Mouse (Mus musculus): ENCODE measurements at regions not wholly inside any gene's neighbourhood (a gene's known extent, or its start where the extent isn't known, plus 50 kb on each side); places are given as distances from the start of the nearest gene placed in this dataset.
A peak's percentile ranks its signal among the peaks of the same experiment; 100 is the strongest.

DNA sequence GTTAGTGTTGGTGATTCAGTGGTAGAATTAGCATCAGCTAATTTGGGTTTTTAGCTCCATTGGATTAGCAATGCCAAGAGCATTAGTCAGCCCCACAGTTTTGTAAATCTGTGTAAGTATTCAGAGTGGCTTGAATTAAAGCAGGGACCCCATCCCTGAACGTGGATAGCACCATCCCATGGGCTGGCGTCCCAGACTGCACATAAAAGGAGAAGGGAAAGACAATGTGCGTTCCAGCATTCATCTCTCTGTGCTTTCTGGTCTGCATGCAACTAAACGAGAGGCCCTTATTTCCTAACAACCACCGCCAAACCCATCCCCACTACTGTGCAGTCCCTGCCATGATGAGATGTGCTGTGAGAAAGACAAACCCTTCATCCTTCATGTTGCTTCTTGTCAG lies 713.8 kb downstream of the Sorcs1 start:
- Histone ChIP-seq H3K9ac (ENCODE audit: low read depth, low read length) (no peak overlapping the region), H3K9me3 (replicated peaks; ENCODE audit: control insufficient read depth, low read length) (no peaks in the 10 kb centered on the region), H3K36me3 (ENCODE audit: control insufficient read depth, insufficient read depth, low read length) (no peaks in the 10 kb centered on the region), H3K4me2 (no peak overlapping the region), H3K27ac (ENCODE audit: low read depth, low read length) (no peak overlapping the region), H3K4me3 (ENCODE audit: low read depth, low read length) (no peak overlapping the region), H3K27me3 (ENCODE audit: control insufficient read depth, insufficient read depth, low read length) (no peaks in the 10 kb centered on the region), H3K4me1 (ENCODE audit: control insufficient read depth, insufficient read depth, low read length) (no peaks in the 10 kb centered on the region)
- 74% methylated on average over 5 of the region's 5 CpGs for WGBS (ENCODE audit: insufficient replicate concordance)
- ATAC-seq (replicated peaks; ENCODE audit: insufficient number of reproducible peaks, low FRiP score, low TSS enrichment) = no peak

DNA sequence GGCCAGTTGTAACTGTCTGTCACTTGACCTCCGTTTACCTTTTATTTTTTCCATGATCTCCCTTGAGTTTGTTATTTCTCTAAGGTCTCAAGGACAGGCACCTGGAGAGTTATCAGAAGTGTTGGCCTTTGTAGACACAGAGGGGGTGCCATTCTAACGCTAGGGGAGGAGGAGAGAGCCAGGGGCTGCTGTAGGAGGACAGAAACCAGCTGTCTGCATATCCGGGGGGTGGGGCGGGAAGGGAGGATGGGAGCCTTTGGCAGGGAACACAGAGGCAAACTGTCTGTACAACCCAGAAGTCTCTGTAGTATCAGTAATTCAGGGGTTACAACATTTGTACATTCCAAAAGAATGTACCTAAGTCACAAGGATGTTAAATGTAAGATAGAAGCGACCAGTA lies 719.9 kb downstream of the Sorcs1 start:
- Histone ChIP-seq H3K9ac (ENCODE audit: low read depth, low read length) (no peak overlapping the region), H3K4me2 (no peak overlapping the region), H3K9me3 (replicated peaks; ENCODE audit: control insufficient read depth, low read length) (no peaks in the 10 kb centered on the region), H3K36me3 (ENCODE audit: control insufficient read depth, insufficient read depth, low read length) (no peaks in the 10 kb centered on the region), H3K27ac (ENCODE audit: low read depth, low read length) (no peak overlapping the region), H3K27me3 (ENCODE audit: control insufficient read depth, insufficient read depth, low read length) (no peaks in the 10 kb centered on the region), H3K4me1 (ENCODE audit: control insufficient read depth, insufficient read depth, low read length) (no peaks in the 10 kb centered on the region), H3K4me3 (ENCODE audit: low read depth, low read length) (no peak overlapping the region)
- ATAC-seq (replicated peaks; ENCODE audit: insufficient number of reproducible peaks, low FRiP score, low TSS enrichment) = no peak
- 55% methylated on average over 5 of the region's 5 CpGs for WGBS (ENCODE audit: insufficient replicate concordance)

DNA sequence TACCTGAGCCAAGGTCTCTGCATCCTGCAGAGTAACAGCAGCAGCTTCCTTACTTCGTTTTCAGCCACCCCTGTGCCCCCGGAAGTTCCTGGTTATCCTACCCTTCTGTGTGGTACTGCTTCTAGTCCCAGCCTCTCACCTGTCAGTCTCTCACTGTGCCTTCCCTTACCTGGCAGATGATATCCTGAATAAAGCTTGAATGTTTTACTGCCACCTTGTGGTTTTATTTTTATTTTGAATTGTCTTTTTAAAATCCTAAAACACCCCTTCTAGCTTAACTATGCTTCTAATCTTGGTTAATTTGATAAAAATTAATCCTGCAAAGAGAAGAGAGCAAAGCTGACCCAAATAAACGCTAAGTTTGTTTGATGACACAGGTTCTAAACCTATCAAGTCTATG lies 747.2 kb downstream of the Sorcs1 start:
- H3K4me1 ChIP-seq (ENCODE audit: control insufficient read depth, insufficient read depth, low read length) = no peaks in the 10 kb centered on the region

DNA sequence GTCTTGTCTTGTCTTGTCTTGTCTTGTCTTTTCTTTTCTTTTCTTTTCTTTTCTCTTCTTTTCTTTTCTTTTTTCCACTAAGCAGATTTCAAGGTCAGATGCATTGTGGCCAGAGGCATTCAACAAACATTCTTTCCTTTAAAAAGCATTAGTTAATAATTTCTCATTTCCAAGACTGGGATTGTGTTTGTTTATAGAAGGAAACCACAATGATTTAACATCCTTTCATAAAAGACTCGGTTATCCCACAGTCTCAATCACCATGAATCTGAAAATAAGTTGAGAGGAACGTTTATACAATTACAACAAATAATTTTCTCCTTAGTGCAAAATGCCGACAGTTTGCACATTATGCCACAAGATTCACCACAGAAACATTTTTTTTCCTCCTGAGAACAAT lies 766.7 kb downstream of the Sorcs1 start:
- H3K4me3 ChIP-seq (ENCODE audit: low read depth, low read length) = no peak overlapping the region
- H3K36me3 ChIP-seq (ENCODE audit: control insufficient read depth, insufficient read depth, low read length) = no peaks in the 10 kb centered on the region
- 68% methylated on average over 3 of the region's 3 CpGs for WGBS (ENCODE audit: insufficient replicate concordance)
- no peaks in the 10 kb centered on the region for H3K4me1 ChIP-seq (ENCODE audit: control insufficient read depth, insufficient read depth, low read length)
- H3K27ac ChIP-seq (ENCODE audit: low read depth, low read length) = no peak overlapping the region
- H3K9ac ChIP-seq (ENCODE audit: low read depth, low read length) = no peak overlapping the region
- no peaks in the 10 kb centered on the region for H3K27me3 ChIP-seq (ENCODE audit: control insufficient read depth, insufficient read depth, low read length)
- ATAC-seq (replicated peaks; ENCODE audit: insufficient number of reproducible peaks, low FRiP score, low TSS enrichment) = no peak
- no peak overlapping the region for H3K4me2 ChIP-seq
- no peaks in the 10 kb centered on the region for H3K9me3 ChIP-seq (replicated peaks; ENCODE audit: control insufficient read depth, low read length)

More for the DNA sequence above, 747.2 kb downstream of the Sorcs1 start:
- H3K9me3 ChIP-seq (replicated peaks; ENCODE audit: control insufficient read depth, low read length) = no peaks in the 10 kb centered on the region
- no peak overlapping the region for H3K4me2 ChIP-seq
- no peak for ATAC-seq (replicated peaks; ENCODE audit: insufficient number of reproducible peaks, low FRiP score, low TSS enrichment)
- H3K27ac ChIP-seq (ENCODE audit: low read depth, low read length) = no peak overlapping the region
- H3K4me3 ChIP-seq (ENCODE audit: low read depth, low read length) = no peak overlapping the region
- H3K27me3 ChIP-seq (ENCODE audit: control insufficient read depth, insufficient read depth, low read length) = no peaks in the 10 kb centered on the region
- WGBS (ENCODE audit: insufficient replicate concordance) = 32% methylated on average over 3 of the region's 3 CpGs
- no peaks in the 10 kb centered on the region for H3K36me3 ChIP-seq (ENCODE audit: control insufficient read depth, insufficient read depth, low read length)
- H3K9ac ChIP-seq (ENCODE audit: low read depth, low read length) = no peak overlapping the region

DNA sequence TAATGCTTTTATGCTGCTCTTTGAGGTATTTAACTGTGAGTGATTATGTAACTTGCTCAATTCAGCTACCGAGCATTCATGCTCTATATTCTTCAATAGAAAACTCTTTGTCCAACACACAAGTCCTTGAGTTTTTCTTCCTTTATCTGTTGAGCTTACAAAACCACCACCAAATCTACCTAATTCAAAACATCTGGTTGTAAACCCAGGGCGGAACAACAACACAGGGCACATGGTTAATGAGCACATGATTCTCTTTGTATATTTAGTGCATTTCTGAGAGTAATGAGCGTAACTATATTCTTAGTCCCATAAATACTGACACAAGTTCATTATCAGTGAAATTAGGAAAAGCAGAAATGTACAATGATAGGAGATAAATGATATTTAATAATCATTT lies 798.2 kb downstream of the Sorcs1 start:
- H3K36me3 ChIP-seq (ENCODE audit: control insufficient read depth, insufficient read depth, low read length) = no peaks in the 10 kb centered on the region
- ATAC-seq (replicated peaks; ENCODE audit: insufficient number of reproducible peaks, low FRiP score, low TSS enrichment) = no peak
- no peaks in the 10 kb centered on the region for H3K4me1 ChIP-seq (ENCODE audit: control insufficient read depth, insufficient read depth, low read length)
- 82% methylated on average over 3 of the region's 3 CpGs for whole genome bisulfite sequencing (ENCODE audit: insufficient replicate concordance)
- H3K27me3 ChIP-seq (ENCODE audit: control insufficient read depth, insufficient read depth, low read length) = no peaks in the 10 kb centered on the region
- H3K4me2 ChIP-seq = no peak overlapping the region
- H3K9me3 ChIP-seq (replicated peaks; ENCODE audit: control insufficient read depth, low read length) = no peaks in the 10 kb centered on the region
- no peak overlapping the region for H3K27ac ChIP-seq (ENCODE audit: low read depth, low read length)
- H3K9ac ChIP-seq (ENCODE audit: low read depth, low read length) = no peak overlapping the region
- H3K4me3 ChIP-seq (ENCODE audit: low read depth, low read length) = no peak overlapping the region

DNA sequence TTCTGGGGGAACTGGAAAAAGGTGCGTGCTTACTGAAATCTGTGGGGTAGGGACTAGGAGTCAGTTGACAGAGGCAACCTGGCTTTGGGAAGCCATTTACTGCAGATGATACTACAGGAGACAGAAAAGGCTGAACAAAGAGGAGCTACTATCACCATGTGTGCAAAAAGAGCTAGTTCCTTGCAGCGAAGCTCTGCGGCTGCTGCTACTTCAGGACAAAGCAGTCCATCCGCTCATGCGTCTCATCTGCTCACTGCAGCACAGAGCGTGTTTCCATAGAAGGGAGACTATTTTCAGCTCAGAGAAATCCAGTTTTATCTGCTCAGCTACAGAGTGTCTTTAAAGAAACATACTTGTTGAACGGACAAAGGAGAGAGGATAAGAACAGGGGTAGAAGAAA lies 817.7 kb downstream of the Sorcs1 start:
- ATAC-seq (replicated peaks; ENCODE audit: insufficient number of reproducible peaks, low FRiP score, low TSS enrichment) = no peak
- no peak overlapping the region for H3K9ac ChIP-seq (ENCODE audit: low read depth, low read length)
- H3K4me1 ChIP-seq (ENCODE audit: control insufficient read depth, insufficient read depth, low read length) = no peaks in the 10 kb centered on the region
- 55% methylated on average over 7 of the region's 7 CpGs for WGBS (ENCODE audit: insufficient replicate concordance)
- no peaks in the 10 kb centered on the region for H3K9me3 ChIP-seq (replicated peaks; ENCODE audit: control insufficient read depth, low read length)
- H3K36me3 ChIP-seq (ENCODE audit: control insufficient read depth, insufficient read depth, low read length) = no peaks in the 10 kb centered on the region
- no peak overlapping the region; the same call in 1 of the 2 replicates for H3K4me3 ChIP-seq (ENCODE audit: low read depth, low read length)
- H3K27me3 ChIP-seq (ENCODE audit: control insufficient read depth, insufficient read depth, low read length) = no peaks in the 10 kb centered on the region
- peak overlapping the region; percentile 47 for H3K4me2 ChIP-seq
- H3K27ac ChIP-seq (ENCODE audit: low read depth, low read length) = no peak overlapping the region

DNA sequence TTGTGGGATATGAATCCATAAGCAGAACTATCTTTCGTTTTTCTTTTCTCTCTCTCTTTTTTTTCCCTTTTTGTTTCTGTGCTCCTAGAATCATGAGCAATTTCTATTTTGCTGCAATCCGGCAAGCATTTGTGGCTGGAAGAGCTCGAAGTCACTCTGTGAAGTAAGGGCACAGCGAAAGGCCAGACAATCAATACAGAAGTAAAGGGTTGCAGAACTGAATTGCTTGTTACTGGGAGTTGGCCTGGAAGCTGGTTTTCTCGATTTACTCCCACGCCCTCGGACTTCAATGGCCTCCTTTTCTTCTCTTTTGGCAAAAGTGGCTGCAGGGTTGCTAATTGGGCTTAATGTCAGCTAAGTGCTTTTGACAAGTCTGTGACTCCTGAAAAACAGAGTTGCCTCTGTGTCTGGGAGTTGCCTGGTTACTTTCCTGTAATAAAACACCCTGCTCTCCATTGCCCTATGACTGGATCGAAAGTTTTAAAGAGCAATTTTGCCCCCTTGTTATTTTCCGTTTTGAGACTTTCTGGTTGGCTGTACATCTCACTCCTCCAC lies 822.9 kb downstream of the Sorcs1 start:
- H3K4me3 ChIP-seq (ENCODE audit: low read depth, low read length) = no peak overlapping the region
- no peaks in the 10 kb centered on the region for H3K9me3 ChIP-seq (replicated peaks; ENCODE audit: control insufficient read depth, low read length)
- 61% methylated on average over 9 of the region's 9 CpGs for WGBS (ENCODE audit: insufficient replicate concordance)
- H3K4me1 ChIP-seq (ENCODE audit: control insufficient read depth, insufficient read depth, low read length) = no peaks in the 10 kb centered on the region
- no peak for ATAC-seq (replicated peaks; ENCODE audit: insufficient number of reproducible peaks, low FRiP score, low TSS enrichment)
- no peak overlapping the region for H3K9ac ChIP-seq (ENCODE audit: low read depth, low read length)
- H3K4me2 ChIP-seq = no peak overlapping the region
- no peak overlapping the region for H3K27ac ChIP-seq (ENCODE audit: low read depth, low read length)
- no peaks in the 10 kb centered on the region for H3K27me3 ChIP-seq (ENCODE audit: control insufficient read depth, insufficient read depth, low read length)
- no peaks in the 10 kb centered on the region for H3K36me3 ChIP-seq (ENCODE audit: control insufficient read depth, insufficient read depth, low read length)

DNA sequence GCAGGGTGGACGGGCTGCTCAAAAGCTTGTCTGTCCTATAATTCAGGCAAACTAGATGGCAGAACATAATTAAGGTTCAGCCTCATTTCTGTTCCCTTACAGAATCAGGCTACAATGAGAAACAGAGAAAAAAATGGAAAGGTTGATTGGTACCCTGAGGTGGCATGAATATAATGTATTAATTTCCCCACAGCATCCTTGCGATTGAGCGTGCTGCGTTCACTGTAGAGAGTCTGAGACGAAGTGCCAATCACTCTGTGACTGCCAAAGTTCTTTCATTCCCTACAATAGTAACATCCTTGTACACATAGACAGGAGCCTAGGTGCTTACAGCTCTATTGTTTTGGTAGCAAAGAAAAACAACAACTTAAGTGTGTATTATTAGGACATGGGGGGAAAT lies 836.5 kb downstream of the Sorcs1 start:
- Histone ChIP-seq H3K27me3 (ENCODE audit: control insufficient read depth, insufficient read depth, low read length) (no peaks in the 10 kb centered on the region), H3K36me3 (ENCODE audit: control insufficient read depth, insufficient read depth, low read length) (no peaks in the 10 kb centered on the region), H3K9me3 (replicated peaks; ENCODE audit: control insufficient read depth, low read length) (no peaks in the 10 kb centered on the region), H3K9ac (ENCODE audit: low read depth, low read length) (no peak overlapping the region), H3K4me3 (ENCODE audit: low read depth, low read length) (no peak overlapping the region), H3K4me1 (ENCODE audit: control insufficient read depth, insufficient read depth, low read length) (no peaks in the 10 kb centered on the region), H3K4me2 (no peak overlapping the region), H3K27ac (ENCODE audit: low read depth, low read length) (no peak overlapping the region)
- WGBS (ENCODE audit: insufficient replicate concordance) = 92% methylated on average over 5 of the region's 5 CpGs
- no peak for ATAC-seq (replicated peaks; ENCODE audit: insufficient number of reproducible peaks, low FRiP score, low TSS enrichment)

DNA sequence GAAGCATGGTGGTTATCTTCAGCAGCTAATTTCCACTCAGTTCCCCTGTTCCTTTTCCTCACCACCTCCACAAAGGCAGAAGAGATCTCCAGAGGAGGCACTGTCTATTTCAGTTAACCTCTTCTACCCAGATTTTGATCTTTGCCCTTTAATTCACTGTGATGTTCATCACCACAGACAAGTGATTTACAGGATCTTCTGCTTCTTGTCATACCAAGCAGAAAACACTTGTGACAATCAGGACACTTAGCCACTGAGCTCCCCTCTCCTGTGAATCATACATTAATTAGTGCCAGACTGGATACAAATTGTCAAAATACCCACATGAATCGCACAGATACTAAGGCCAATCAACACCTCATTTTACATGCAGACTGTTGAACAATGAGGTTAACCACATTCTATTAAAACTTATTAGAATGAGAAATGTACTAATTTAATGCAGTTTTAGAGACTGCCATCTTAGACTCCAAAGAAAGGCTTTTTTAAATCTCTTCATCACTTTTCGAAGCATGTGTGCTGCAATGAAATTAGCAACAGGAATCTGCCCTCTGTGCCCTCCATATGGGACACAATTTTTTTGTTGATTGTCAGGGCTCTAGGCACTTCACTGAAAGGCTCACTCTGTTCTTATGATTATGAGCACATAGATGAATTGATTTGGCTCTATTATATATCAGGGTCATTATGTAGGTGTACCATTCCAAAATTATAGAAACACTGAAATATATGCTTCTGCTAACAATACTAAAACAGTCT lies 839.1 kb downstream of the Sorcs1 start:
- Histone ChIP-seq H3K4me2 (no peak overlapping the region), H3K4me1 (ENCODE audit: control insufficient read depth, insufficient read depth, low read length) (no peaks in the 10 kb centered on the region), H3K27ac (ENCODE audit: low read depth, low read length) (no peak overlapping the region), H3K4me3 (ENCODE audit: low read depth, low read length) (no peak overlapping the region), H3K27me3 (ENCODE audit: control insufficient read depth, insufficient read depth, low read length) (no peaks in the 10 kb centered on the region), H3K36me3 (ENCODE audit: control insufficient read depth, insufficient read depth, low read length) (no peaks in the 10 kb centered on the region), H3K9me3 (replicated peaks; ENCODE audit: control insufficient read depth, low read length) (no peaks in the 10 kb centered on the region), H3K9ac (ENCODE audit: low read depth, low read length) (no peak overlapping the region)
- 76% methylated on average over 2 of the region's 2 CpGs for WGBS (ENCODE audit: insufficient replicate concordance)
- no peak for ATAC-seq (replicated peaks; ENCODE audit: insufficient number of reproducible peaks, low FRiP score, low TSS enrichment)

All from heart, embryonic 11.5 days (tissue).